Comparison of ENCODE assay signal across 9 mouse cellular contexts in genomic region chr10:78458348-78459111, GRCm38 (mm10). TPM values are rescaled to one million over a fixed set of nuclear protein-coding genes. Genes with fewer than 3 reads are reported as not detected.
DNase-seq lines count a peak whose midpoint lies in the region; ATAC-seq lines count a peak whose summit lies in the region.
"Had no signal": no experiment of that assay in that cellular context is flagged by ENCODE, and none has a peak within 500 bp of the region (broad histone marks: within the 10 kb centered on the region; RNA-seq: fewer than 3 reads in every experiment).

No protein-coding gene starts in this region.

- no peak overlapping the region for H3K4me2 ChIP-seq in heart, embryonic 12.5 days
- no peak overlapping the region for H3K4me2 ChIP-seq in liver, embryonic 15.5 days

- no peak overlapping the region for H3K9ac ChIP-seq in heart, embryonic 12.5 days
- H3K9ac ChIP-seq in liver, embryonic 15.5 days, result no peak overlapping the region

- ATAC-seq in heart, embryonic 12.5 days (ENCODE audit: insufficient number of reproducible peaks, low FRiP score), result no peak
- 0 out of 2 replicates have a peak, but pooled peaks have one; percentile 11 for ATAC-seq in liver, embryonic 15.5 days (ENCODE audit: insufficient read depth)

- no peaks in the 10 kb centered on the region for H3K9me3 ChIP-seq in heart, embryonic 12.5 days (replicated peaks)
- no peaks in the 10 kb centered on the region for H3K9me3 ChIP-seq in liver, embryonic 15.5 days (replicated peaks)

- H3K27ac ChIP-seq in heart, embryonic 12.5 days (ENCODE audit: poor library complexity, severe bottlenecking), result no peak overlapping the region
- H3K27ac ChIP-seq in liver, embryonic 15.5 days (replicated peaks), result 0 out of 2 replicates have a peak overlapping the region, but pooled peaks have one; percentile 42

- H3K27me3 ChIP-seq in heart, embryonic 12.5 days (replicated peaks), result 0 out of 2 replicates have a peak, but pooled peaks cover 4% of the 10 kb centered on the region
- H3K27me3 ChIP-seq in liver, embryonic 15.5 days, result no peaks in the 10 kb centered on the region
- H3K27me3 ChIP-seq: CH12.LX had no signal

- no peak overlapping the region for H3K4me3 ChIP-seq in heart, embryonic 12.5 days
- H3K4me3 ChIP-seq in liver, embryonic 15.5 days (replicated peaks), result no peak overlapping the region

- no peaks in the 10 kb centered on the region for H3K36me3 ChIP-seq in heart, embryonic 12.5 days
- H3K36me3 ChIP-seq in liver, embryonic 15.5 days (replicated peaks), result no peaks in the 10 kb centered on the region

- H3K4me1 ChIP-seq in heart, embryonic 12.5 days (replicated peaks), result peaks cover 27% of the 10 kb centered on the region
- peaks cover 44% of the 10 kb centered on the region for H3K4me1 ChIP-seq in liver, embryonic 15.5 days (replicated peaks)

- DNase-seq in heart, adult 11 months, result peak; percentile 98
- peak; percentile 72 for DNase-seq in MN1 (ENCODE audit: low spot score)
- peak; percentile 45 for DNase-seq in gastrocnemius, postnatal 10 days
- peak; percentile 70 for DNase-seq in skeletal muscle tissue, adult 2 months (ENCODE audit: low read depth, low spot score)
- no peak for DNase-seq in adrenal gland, postnatal 10 days
- no peak for DNase-seq in spleen, adult 12 weeks (ENCODE audit: low spot score)

- 69% methylated on average over 5 of the region's 5 CpGs for WGBS in heart, embryonic 12.5 days
- WGBS in liver, embryonic 15.5 days (ENCODE audit: insufficient replicate concordance), result 62% methylated on average over 5 of the region's 5 CpGs

RNA-seq across cellular contexts. Expression of gene Pdxk, which starts 6.2 kb away (rescaled TPM):
- polyA plus RNA-seq in heart, embryonic 12.5 days (2016; fragmentation: Nextera tagmentation; extraction: Ambion mirVana), result 5.4 and 5.5 TPM in 2 replicates
- total RNA-seq in gastrocnemius, postnatal 10 days (2021), result 1 to 10 TPM; 7.1 to 8.6 TPM
- 5.9 and 6.0 TPM in 2 replicates for polyA plus RNA-seq in liver, embryonic 15.5 days (2015; fragmentation: Nextera tagmentation; extraction: Ambion mirVana)
- total RNA-seq in adrenal gland, postnatal 10 days (2021), result 10 to 100 TPM; 26.7 to 27.5 TPM

RNA-seq across cellular contexts. Expression of gene Cstb, which starts 33.1 kb away (rescaled TPM):
- 119 and 123 TPM in 2 replicates for polyA plus RNA-seq in heart, embryonic 12.5 days (2016; fragmentation: Nextera tagmentation; extraction: Ambion mirVana)
- 10 to 100 TPM; 28.5 to 40.5 TPM for total RNA-seq in gastrocnemius, postnatal 10 days (2021)
- polyA plus RNA-seq in liver, embryonic 15.5 days (2015; fragmentation: Nextera tagmentation; extraction: Ambion mirVana), result 85.5 and 95.3 TPM in 2 replicates
- 100 to 1,000 TPM; 130 to 150 TPM for total RNA-seq in adrenal gland, postnatal 10 days (2021)

RNA-seq across cellular contexts. Expression of gene Rrp1, which starts 45.7 kb away (rescaled TPM):
- polyA plus RNA-seq in heart, embryonic 12.5 days (2016; fragmentation: Nextera tagmentation; extraction: Ambion mirVana), result 232 and 254 TPM in 2 replicates
- 10 to 100 TPM; 82.0 to 91.3 TPM for total RNA-seq in gastrocnemius, postnatal 10 days (2021)
- 110 and 119 TPM in 2 replicates for polyA plus RNA-seq in liver, embryonic 15.5 days (2015; fragmentation: Nextera tagmentation; extraction: Ambion mirVana)
- 100 to 1,000 TPM; 186 to 194 TPM for total RNA-seq in adrenal gland, postnatal 10 days (2021)

RNA-seq across cellular contexts. Expression of gene Olfr1358, which starts 58.7 kb away (rescaled TPM):
- polyA plus RNA-seq in heart, embryonic 12.5 days (2016; fragmentation: Nextera tagmentation; extraction: Ambion mirVana), result not detected in 2 replicates
- total RNA-seq in gastrocnemius, postnatal 10 days (2021), result not detected
- polyA plus RNA-seq in liver, embryonic 15.5 days (2015; fragmentation: Nextera tagmentation; extraction: Ambion mirVana), result not detected in 2 replicates
- total RNA-seq in adrenal gland, postnatal 10 days (2021), result not detected
- total RNA-seq: CH12.LX had no signal

Comparison
In these comparisons a context has a peak if more than half of its experiments do, and no peak if none do; other contexts are left out.
1. DNase-seq: peak in heart, adult 11 months (single experiment), MN1 (single experiment), gastrocnemius, postnatal 10 days (single experiment) and skeletal muscle tissue, adult 2 months (single experiment); none in adrenal gland, postnatal 10 days (single experiment) and spleen, adult 12 weeks (single experiment).